Mouse (Mus musculus) heart, adult 2 months (tissue): ENCODE results near the gene Plk3. TPM values are rescaled to one million over a fixed set of nuclear protein-coding genes. Genes with fewer than 3 reads are reported as not detected.
A peak's percentile ranks its signal among the peaks of the same experiment; 100 is the strongest.

Experiments used
- DNase-seq, 2 experiments: peaks; one replicate each; pipeline ENCODE4 v3.0.0; 2021
- H3K27ac ChIP-seq: fragments of 200-600 bp; 2 replicates; pipeline ENCODE4 v1.8.1; 2022
- H3K27me3 ChIP-seq: fragments of 200-500 bp; 2 replicates; pipeline ENCODE4 v1.6.1; 2012; ENCODE audit warnings: mild to moderate bottlenecking, low read length, inconsistent platforms, mixed read lengths; ENCODE audit not compliant: control insufficient read depth, insufficient read depth
- H3K36me3 ChIP-seq: fragments of 200-500 bp; 2 replicates; pipeline ENCODE4 v1.6.1; 2012; ENCODE audit warnings: low read length, inconsistent platforms; ENCODE audit not compliant: control insufficient read depth, insufficient read depth
- H3K4me1 ChIP-seq: fragments of 200-500 bp; 2 replicates; pipeline ENCODE4 v1.6.1; 2011; ENCODE audit warnings: low read length; ENCODE audit not compliant: control insufficient read depth, insufficient read depth
- H3K4me3 ChIP-seq: fragments of 200-600 bp; 2 replicates; pipeline ENCODE4 v1.8.1; 2022
- H3K79me2 ChIP-seq: fragments of 200-500 bp; replicated peaks from 2 replicates; pipeline ENCODE4 v1.6.1; 2012; ENCODE audit warnings: mild to moderate bottlenecking, inconsistent platforms, low read length, moderate library complexity, mixed read lengths; ENCODE audit not compliant: control insufficient read depth, insufficient read depth
- H3K9ac ChIP-seq: fragments of 200-500 bp; 2 replicates; pipeline ENCODE4 v1.6.1; 2012; ENCODE audit warnings: low read depth, mild to moderate bottlenecking, control low read depth, inconsistent platforms, low read length, mixed read lengths
- CTCF ChIP-seq: fragments of 200-600 bp; IDR thresholded peaks from 2 replicates; pipeline ENCODE4 v1.8.1; 2022; ENCODE audit warnings: antibody characterized with exemption, mild to moderate bottlenecking, moderate library complexity
- EP300 ChIP-seq: fragments of 200-500 bp; IDR thresholded peaks from 2 replicates; pipeline ENCODE4 v1.6.1; 2011; ENCODE audit warnings: low read depth, low read length, control low read depth; ENCODE audit not compliant: insufficient read depth
- POLR2A ChIP-seq: fragments of 200-500 bp; IDR thresholded peaks from 2 replicates; pipeline ENCODE4 v1.6.1; 2011; ENCODE audit warnings: mild to moderate bottlenecking, low read depth, low read length, control low read depth; ENCODE audit not compliant: insufficient read depth
- WGBS: fragments of 180-500 bp; shearing (Covaris S2); methylation state at CpG from one replicate; pipeline ENCODE4 v1.1.7; 2018; 5-methylcytosine and 5-hydroxymethylcytosine counted together
- intact Hi-C: fragments of 180-260 bp; cut with DNase I; formaldehyde crosslinking; loops from one replicate; pipeline ENCODE4 v1.15.1; 2025
- polyA plus RNA-seq: library from polyadenylated mRNA; depleted of rRNA; stranded (reverse); fragments of >200 nt; gene quantifications from 2 replicates; pipeline ENCODE4 v1.2.3, GENCODE M21; 2012
- total RNA-seq, 2 experiments: library from RNA; stranded (reverse); gene quantifications; 2 replicates each; pipeline ENCODE4 v1.2.3; 2021

The Plk3 gene
- total and polyA plus RNA-seq, 3 experiments = 1.4 to 4.5 (median 1.9) TPM

GRCm38 (mm10) chr4:117117931-117118330, 15.8 kb downstream of the Plk3 start:
- no peaks in the 10 kb centered on the region for H3K27me3 ChIP-seq
- no peak overlapping the region for H3K27ac ChIP-seq
- no peak for DNase-seq
- no peak for TF ChIP-seq EP300
- TF ChIP-seq CTCF = no peak
- no peak for TF ChIP-seq POLR2A
- no peak overlapping the region for H3K4me3 ChIP-seq
- H3K36me3 ChIP-seq = no peaks in the 10 kb centered on the region
- H3K9ac ChIP-seq = no peak overlapping the region
- H3K4me1 ChIP-seq = peaks cover 7% of the 10 kb centered on the region
- no peaks in the 10 kb centered on the region for H3K79me2 ChIP-seq
- WGBS = 90% methylated on average over 7 of the region's 7 CpGs
- intact Hi-C loops = no loop called here

GRCm38 (mm10) chr4:117115592-117115991, 18.2 kb downstream of the Plk3 start:
- Histone ChIP-seq H3K27me3 (no peaks in the 10 kb centered on the region), H3K27ac (no peak overlapping the region), H3K36me3 (no peaks in the 10 kb centered on the region), H3K4me3 (no peak overlapping the region), H3K79me2 (no peaks in the 10 kb centered on the region), H3K9ac (no peak overlapping the region), H3K4me1 (peaks cover 3% of the 10 kb centered on the region)
- intact Hi-C loops = no loop called here
- DNase-seq = no peak
- TF ChIP-seq POLR2A (no peak), EP300 (no peak), CTCF (no peak)
- 79% methylated on average over 5 of the region's 5 CpGs for WGBS

- intact Hi-C loops = no loop called here
- Histone ChIP-seq H3K9ac (no peak overlapping the region), H3K79me2 (no peaks in the 10 kb centered on the region), H3K27ac (no peak overlapping the region), H3K27me3 (no peaks in the 10 kb centered on the region), H3K4me3 (no peak overlapping the region), H3K36me3 (no peaks in the 10 kb centered on the region), H3K4me1 (no peaks in the 10 kb centered on the region)
- peak; percentile 25; the same call in 1 of the 2 replicates for TF ChIP-seq CTCF
- no peak for TF ChIP-seq POLR2A
- WGBS = 77% methylated on average over 1 of the region's 1 CpGs
- no peak for DNase-seq
These were observed 20.5 kb downstream of the Plk3 start for GRCm38 (mm10) chr4:117113237-117113636.

GRCm38 (mm10) chr4:117110985-117111384, 22.8 kb downstream of the Plk3 start:
- H3K27me3 ChIP-seq = no peaks in the 10 kb centered on the region
- DNase-seq = no peak
- no peak for TF ChIP-seq CTCF
- TF ChIP-seq POLR2A = no peak
- no peak for TF ChIP-seq EP300
- no peaks in the 10 kb centered on the region for H3K4me1 ChIP-seq
- H3K79me2 ChIP-seq = no peaks in the 10 kb centered on the region
- no peaks in the 10 kb centered on the region for H3K36me3 ChIP-seq
- 88% methylated on average over 11 of the region's 11 CpGs for WGBS
- no peak overlapping the region for H3K27ac ChIP-seq
- no peak overlapping the region for H3K9ac ChIP-seq
- intact Hi-C loops = no loop called here
- H3K4me3 ChIP-seq = no peak overlapping the region

- no peaks in the 10 kb centered on the region for H3K27me3 ChIP-seq
- H3K9ac ChIP-seq = no peak overlapping the region
- WGBS = 89% methylated on average over 13 of the region's 13 CpGs
- TF ChIP-seq CTCF = no peak
- no peak for TF ChIP-seq EP300
- no peak for TF ChIP-seq POLR2A
- no peak overlapping the region for H3K27ac ChIP-seq
- no peak overlapping the region for H3K4me3 ChIP-seq
- no peaks in the 10 kb centered on the region for H3K4me1 ChIP-seq
- H3K36me3 ChIP-seq = no peaks in the 10 kb centered on the region
- DNase-seq = no peak
- no peaks in the 10 kb centered on the region for H3K79me2 ChIP-seq
- intact Hi-C loops = no loop called here
These were observed 23.5 kb downstream of the Plk3 start for GRCm38 (mm10) chr4:117110249-117110648.

- WGBS = 92% methylated on average over 25 of the region's 25 CpGs
- no peak for TF ChIP-seq POLR2A
- no peak for TF ChIP-seq CTCF
- no peak for TF ChIP-seq EP300
- Histone ChIP-seq H3K27ac (no peak overlapping the region), H3K4me3 (no peak overlapping the region), H3K36me3 (no peaks in the 10 kb centered on the region), H3K4me1 (no peaks in the 10 kb centered on the region), H3K79me2 (no peaks in the 10 kb centered on the region), H3K27me3 (no peaks in the 10 kb centered on the region), H3K9ac (no peak overlapping the region)
- no peak for DNase-seq
- intact Hi-C loops = no loop called here
These were observed 24.4 kb downstream of the Plk3 start for GRCm38 (mm10) chr4:117109330-117109729.
